Mouse (Mus musculus): ENCODE results near the gene Rnase10.

GRCm38 (mm10) chr14:50997088-50997487 is 10.5 kb upstream of the Rnase10 start:
- no peak for TF ChIP-seq CTCF (IDR thresholded peaks at IDR 0.05; ENCODE audit: low read depth)
- TF ChIP-seq EP300 (IDR thresholded peaks at IDR 0.05; ENCODE audit: low read depth), result no peak
